Mouse (Mus musculus): ENCODE measurements around the gene Fas. TPM values are rescaled to one million over a fixed set of nuclear protein-coding genes. Genes with fewer than 3 reads are reported as not detected.

The Fas gene
- total RNA-seq, 4 experiments from 2014 or later, result 0.50 to 4.2 (median 2.6) TPM

- no peak for DNase-seq (ENCODE audit: low spot score in 2 of 2)
Observed at GRCm38 (mm10) chr19:34283614-34284013, 6.9 kb upstream of the Fas start.

GRCm38 (mm10) chr19:34284383-34284782, 6.1 kb upstream of the Fas start:
- no peak for DNase-seq (ENCODE audit: low spot score in 2 of 2)

GRCm38 (mm10) chr19:34284826-34285225, 5.6 kb upstream of the Fas start:
- no peak for DNase-seq (ENCODE audit: low spot score in 2 of 2)

DNA sequence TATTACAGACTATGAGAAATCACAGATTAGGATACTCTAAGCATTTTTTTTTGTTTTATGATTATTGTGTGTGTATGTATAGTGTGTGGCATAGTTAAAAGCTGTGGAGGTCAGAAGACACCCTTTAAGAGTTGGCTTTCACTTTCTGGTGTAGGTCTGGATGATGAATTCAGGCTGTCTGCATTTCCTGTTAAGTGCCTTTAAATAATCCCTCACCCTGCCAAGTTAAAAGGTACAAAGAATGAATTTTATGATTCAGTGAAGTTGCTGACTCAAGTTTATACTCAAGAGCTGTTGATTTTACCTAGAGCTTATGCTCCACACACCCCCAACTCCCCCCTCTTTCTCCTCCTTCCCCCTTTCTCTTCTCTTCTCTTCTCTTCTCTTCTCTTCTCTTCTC, 3.2 kb upstream of the Fas start:
- no peak for DNase-seq (ENCODE audit: low spot score in 2 of 2)

DNA sequence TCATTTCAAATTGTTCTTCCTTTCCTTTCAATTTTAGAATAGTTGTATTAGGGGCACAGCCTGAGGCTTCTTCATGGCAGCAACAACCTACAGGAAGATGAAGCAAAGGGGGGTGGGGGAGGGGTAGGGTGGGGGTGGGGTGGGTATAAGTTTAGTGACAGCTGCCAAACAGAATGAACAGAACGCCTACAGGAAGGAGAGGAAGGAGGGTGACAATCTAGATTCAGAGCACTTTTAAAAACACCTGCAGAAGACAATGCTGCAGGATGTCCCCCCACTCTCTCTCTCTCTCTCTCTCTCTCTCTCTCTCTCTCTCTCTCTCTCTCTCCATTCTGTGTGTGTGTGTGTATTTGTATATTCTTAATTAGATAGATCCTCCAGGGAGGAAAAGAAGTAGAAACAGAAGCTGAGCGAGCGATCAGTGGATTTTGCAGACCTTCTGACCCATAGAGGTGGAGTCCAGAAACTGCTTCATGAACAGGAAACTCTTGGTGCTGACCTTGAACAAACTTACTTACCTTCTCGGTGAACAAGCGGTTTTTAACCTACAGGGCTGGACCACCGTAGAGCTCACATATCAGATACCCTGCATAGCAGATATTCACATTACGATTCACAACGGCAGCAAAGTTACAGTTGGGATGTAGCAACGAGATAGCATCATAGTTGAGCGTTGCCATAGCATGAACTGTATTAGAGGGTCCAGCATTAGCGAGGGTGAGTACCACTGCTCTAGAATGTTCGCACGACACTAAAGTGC, 2.6 kb upstream of the Fas start:
- DNase-seq (ENCODE audit: low spot score in 2 of 2), result no peak

DNA sequence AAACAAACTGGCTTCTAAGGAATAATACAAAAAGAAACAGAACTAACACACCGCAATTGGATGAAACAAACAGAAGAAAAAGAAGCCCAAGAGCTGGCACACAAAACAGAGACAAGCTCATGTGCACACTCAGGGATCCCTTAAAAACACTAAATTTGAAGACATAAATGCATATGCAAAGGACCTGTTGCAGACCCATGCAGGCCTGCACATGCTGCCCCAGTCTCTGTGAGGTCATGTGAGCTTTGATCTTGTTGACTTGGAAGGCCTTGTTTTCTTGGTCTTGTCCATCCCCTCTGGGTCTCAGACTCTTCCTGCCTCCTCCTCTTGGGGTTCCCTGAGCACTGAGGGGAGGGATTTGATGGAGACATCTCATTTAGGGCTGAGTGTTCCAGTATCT, 1.8 kb upstream of the Fas start:
- DNase-seq (ENCODE audit: low spot score in 2 of 2), result no peak

DNA sequence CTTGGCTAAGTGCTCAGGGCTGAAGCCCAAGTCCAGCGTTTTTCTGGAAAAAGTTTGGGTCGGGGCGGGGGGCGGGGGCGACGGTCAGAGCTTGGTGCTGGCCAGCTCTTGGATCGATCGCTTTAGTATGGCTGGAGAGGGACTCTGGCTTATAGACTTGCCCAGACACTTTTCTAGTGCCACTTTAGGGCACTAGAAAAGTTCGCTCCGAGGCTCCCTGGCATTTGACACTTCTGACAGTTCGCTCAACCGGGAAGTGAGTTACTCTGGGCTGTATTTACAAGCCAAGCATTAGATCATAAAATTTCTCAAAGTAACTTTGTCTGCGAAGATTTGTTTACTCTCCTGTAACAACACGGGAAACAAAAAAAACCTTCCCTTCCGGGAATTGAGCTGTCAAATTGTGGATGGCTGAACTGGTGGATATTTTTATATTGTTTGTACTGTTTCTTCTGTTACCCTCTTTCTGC, 441 bp downstream of the Fas start:
- DNase-seq (ENCODE audit: low spot score in 2 of 2), result no peak

DNA sequence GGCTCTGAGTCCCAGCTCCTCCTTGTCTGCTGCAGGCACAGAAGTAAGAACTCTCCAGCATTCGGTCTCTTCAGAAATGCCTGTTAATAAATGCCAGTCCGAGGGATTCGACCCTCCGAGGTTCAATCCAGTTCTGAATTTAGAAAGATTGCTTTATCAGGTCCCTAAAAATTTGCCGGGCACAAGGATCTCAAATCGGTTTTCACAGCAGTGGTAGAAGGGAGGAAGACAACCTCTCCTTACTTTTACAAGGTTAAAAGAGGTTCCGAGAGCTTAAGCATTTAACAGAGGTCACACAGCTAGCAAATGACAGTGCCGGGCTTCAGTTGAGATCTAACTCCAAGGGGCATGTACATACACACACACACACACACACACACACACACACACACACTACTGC, 913 bp downstream of the Fas start:
- no peak for DNase-seq (ENCODE audit: low spot score in 2 of 2)

GRCm38 (mm10) chr19:34291956-34292355, 1.5 kb downstream of the Fas start:
- DNase-seq (ENCODE audit: low spot score in 2 of 2), result no peak

DNA sequence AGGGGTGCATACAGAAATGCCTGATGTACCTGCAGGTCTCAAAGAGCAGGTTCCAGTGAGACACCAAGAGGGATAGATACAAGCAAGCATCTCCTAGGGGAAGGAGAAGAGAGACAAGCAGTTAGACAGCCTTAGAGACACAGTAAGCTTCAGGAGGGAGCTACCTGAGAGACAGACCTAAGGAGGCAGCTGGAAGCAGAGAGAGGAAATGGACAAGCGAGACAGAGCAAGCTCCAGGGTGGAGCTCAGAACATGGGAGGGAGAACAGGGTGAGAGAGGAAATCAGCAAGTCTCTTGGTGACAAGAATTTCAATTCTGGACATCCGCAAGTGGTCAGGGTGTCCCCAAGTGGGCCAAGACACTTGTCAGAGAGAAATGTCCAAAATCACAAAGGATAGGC, 2.2 kb downstream of the Fas start:
- DNase-seq (ENCODE audit: low spot score in 2 of 2), result no peak

DNA sequence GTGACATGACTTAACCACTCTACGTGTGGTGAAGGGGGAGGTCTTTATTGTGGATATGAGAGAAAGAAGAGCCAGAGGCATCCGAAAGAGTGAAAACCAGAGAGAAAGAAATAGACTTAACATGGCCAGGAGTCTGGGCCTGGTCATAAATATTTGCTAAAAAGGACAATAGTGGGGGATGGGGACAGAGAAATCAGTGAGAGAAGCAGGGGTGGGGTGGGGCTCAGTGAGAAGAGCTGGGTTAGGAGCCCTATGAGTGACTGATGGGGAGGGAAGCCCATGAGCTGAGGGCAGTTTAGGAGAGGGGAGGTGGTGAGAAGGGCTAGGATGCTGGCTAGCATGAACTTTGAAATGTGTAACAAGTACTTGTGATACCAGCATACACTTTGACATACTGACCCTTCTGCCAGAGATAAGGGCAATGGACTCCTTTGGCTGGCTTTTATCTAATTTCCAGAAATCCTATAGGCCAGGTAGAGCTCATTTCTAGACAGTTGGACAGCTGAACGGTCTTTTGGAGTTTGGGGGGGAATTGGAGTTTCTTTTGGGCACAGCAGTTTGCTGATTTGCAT, 3.0 kb downstream of the Fas start:
- no peak for DNase-seq (ENCODE audit: low spot score in 2 of 2)

DNA sequence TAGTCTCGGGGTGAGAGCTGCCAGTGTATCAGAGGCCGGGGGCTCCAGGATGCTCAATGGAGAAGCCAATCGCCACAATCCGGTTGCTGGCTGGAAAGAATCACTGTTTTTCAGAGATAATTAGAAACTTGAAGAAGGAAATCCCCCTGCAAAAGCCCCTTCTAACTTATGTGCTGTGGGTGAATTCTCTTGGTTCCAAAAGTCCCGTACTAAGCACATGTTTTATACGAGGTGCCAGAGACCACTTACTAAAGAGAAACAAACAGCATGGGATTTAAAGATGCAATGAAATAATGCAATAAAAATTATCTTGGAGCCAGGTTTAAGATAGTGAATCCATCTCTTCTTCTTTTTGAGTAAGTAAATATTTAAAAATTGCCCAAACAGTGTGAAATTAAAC, 5.0 kb downstream of the Fas start:
- DNase-seq (ENCODE audit: low spot score in 2 of 2), result no peak

- DNase-seq (ENCODE audit: low spot score in 2 of 2), result no peak
Observed at GRCm38 (mm10) chr19:34298531-34298930, 8.1 kb downstream of the Fas start.

- DNase-seq (ENCODE audit: low spot score in 2 of 2), result no peak
Observed at GRCm38 (mm10) chr19:34299229-34299628, 8.8 kb downstream of the Fas start.

DNA sequence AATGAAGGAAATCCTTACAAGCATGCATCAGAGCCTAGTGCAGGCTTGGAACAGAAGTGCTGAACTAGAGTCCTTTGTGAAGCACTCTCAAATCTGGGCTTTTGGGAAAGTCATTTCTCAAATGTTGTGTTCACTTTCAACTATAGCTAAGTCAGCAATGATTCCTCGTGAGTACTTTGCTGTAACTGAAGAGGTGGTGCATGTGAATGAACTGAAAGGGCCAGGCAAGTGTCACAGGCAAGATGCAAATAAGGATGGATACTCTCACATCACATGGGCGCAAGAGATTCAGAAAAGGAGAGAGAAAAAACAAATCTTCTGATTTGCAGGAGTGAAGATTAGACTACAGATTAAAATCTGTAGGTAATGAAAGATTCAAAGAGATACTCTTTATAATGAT, 10.0 kb downstream of the Fas start:
- no peak for DNase-seq (ENCODE audit: low spot score in 2 of 2)

- no peak for DNase-seq (ENCODE audit: low spot score in 2 of 2)
Observed at GRCm38 (mm10) chr19:34304917-34305316, 14.5 kb downstream of the Fas start.

DNA sequence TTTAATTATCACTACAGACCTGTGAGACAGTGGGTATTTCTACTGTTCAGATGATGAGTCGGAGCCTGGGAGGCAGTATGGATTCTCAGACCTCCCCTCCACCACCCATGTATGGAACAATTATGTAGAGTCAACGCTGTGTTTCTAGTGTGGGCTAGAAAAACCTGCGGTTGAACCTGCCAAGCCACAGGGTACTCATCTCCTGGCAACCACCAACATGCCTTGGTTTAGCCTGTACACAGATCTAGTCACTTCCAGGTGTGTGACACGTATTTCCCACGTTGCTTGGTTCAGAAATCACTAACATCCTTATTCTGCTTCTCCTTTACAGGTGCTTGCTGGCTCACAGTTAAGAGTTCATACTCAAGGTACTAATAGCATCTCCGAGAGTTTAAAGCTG, 16.3 kb downstream of the Fas start:
- no peak for DNase-seq (ENCODE audit: low spot score in 2 of 2)

DNA sequence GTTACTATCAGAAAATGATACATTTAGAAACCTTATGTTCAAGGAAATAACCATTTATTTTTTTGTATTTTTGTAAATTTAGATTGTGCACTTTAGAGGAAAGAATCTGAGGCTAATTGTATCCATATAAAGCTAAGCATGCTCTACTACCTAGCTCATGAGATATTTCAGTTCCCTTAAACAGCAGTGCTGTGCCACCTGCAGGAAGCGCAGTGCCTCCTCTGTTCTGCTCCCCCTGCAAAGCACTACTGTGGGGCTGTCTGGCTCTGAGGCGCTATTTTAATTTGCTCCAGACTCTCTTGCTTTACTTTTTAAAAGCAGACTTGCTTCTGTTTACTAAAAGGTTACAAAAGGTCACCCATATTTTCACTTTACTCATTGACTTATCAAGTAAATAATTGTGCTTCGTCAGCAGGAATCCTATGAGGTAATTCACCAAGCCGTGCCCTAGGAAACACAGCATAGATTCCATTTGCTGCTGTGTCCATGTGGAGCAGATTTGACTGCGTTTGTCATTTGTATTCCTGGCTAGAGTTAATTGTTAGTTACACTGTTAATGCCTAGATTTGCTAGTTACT, 21.8 kb downstream of the Fas start:
- DNase-seq (ENCODE audit: low spot score in 2 of 2), result no peak

DNA sequence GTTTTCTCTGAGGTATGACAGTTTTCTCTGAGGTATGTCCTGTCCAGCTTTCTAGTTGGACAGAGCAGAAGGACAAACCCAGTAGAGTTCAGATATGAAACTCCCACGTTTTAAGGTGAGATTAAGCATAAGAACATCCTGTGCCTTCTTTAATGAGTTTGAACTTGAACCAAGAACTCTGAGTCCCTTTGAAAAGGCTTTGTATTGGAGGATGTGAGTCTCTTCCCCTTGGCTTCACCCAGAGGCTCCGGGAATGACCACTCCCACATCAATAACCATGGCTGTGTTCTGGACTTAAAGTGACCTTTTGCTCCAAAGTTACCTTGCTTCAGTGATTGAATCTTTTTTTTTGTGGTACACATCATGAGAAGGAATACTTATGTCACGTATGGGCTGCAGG, 37.6 kb downstream of the Fas start:
- DNase-seq (ENCODE audit: low spot score in 2 of 2), result no peak

- peak; percentile 26 to 71 for DNase-seq (ENCODE audit: low spot score in 2 of 2)
Observed at GRCm38 (mm10) chr19:34334300-34334699, 43.8 kb downstream of the Fas start.

DNA sequence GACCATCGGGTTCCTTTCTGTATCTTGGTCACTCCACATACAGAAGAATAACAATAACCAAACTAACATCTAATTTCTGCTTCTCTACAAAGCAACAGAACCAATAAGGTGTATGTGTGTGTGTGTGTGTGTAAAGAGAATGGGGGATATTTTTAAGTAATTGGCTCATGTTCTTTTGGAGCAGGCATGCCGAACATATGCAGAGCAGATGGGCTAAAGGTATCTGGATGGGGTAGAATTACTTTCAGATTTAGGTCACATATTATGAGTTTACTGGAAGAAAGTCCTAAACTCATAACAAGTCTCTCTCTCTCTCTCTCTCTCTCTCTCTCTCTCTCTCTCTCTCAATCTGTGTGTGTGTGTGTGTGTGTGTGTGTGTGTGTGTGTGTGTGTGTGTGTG, 54.2 kb downstream of the Fas start:
- no peak for DNase-seq (ENCODE audit: low spot score in 2 of 2)

DNA sequence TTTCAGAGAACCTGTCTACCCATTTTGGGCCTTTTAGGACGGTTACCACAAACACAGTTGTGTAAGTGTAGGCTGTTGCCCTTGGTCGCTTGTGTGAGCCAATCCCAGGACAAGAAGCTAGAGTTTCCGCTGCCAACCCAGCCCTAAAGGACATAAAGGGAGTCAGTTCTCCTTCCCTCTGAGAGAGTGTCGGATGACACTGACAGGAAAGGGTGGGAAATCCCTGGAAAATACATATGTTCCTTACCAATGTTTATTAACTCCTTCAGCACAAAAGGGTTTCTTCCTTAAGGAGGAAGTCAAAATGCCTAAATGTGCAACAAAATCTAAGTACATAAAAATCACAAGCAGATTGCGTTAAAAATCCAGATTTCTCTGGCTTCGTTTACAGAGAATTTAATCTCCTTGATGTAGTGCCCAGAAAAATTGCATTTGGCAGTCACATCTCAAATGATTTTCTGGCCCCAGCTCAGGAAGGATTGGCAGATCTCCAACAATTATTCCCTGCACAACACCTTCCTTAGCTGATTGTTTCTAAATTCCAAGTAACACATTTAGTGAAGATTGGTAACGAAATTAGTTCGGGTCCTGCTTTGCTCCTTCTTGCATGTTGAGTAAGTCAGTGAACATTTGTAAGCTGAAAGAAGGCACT, 55.3 kb downstream of the Fas start:
- peak; percentile 7 to 40 for DNase-seq (ENCODE audit: low spot score in 2 of 2)

Measured in layer of hippocampus, adult 8-10 months (tissue).